Mouse (Mus musculus) small intestine, adult 2 months (tissue): ENCODE data around the gene Gm13278.

Experiments
- CTCF ChIP-seq: fragments of 200-500 bp; IDR thresholded peaks from 2 replicates; pipeline ENCODE4 v1.5.1; 2012; ENCODE audit warnings: low read depth, mild to moderate bottlenecking, control low read depth, inconsistent platforms, low read length, moderate library complexity, mixed read lengths; ENCODE audit not compliant: insufficient replicate concordance, insufficient read length; ENCODE audit errors: extremely low read depth
- POLR2A ChIP-seq: fragments of 200-500 bp; IDR thresholded peaks from 2 replicates; pipeline ENCODE4 v1.6.1; 2012; ENCODE audit warnings: low read depth, mild to moderate bottlenecking, control low read depth, inconsistent platforms, low read length, moderate library complexity

- TF ChIP-seq POLR2A: no peak
- TF ChIP-seq CTCF: no peak
Measured at GRCm38 (mm10) chr4:88830523-88830922, 39.2 kb downstream of the Gm13278 start.
